Mouse (Mus musculus): ENCODE results near the gene Sh3tc1. TPM values are rescaled to one million over a fixed set of nuclear protein-coding genes. Genes with fewer than 3 reads are reported as not detected.

Sh3tc1 gene
- polyA plus RNA-seq (2017; shearing (Covaris generic)), result 0.22 TPM

GRCm38 (mm10) chr5:35739536-35740278 is at the start of gene Sh3tc1:
Sh3tc1 (minus strand) TSS chr5:35739987.

DNA sequence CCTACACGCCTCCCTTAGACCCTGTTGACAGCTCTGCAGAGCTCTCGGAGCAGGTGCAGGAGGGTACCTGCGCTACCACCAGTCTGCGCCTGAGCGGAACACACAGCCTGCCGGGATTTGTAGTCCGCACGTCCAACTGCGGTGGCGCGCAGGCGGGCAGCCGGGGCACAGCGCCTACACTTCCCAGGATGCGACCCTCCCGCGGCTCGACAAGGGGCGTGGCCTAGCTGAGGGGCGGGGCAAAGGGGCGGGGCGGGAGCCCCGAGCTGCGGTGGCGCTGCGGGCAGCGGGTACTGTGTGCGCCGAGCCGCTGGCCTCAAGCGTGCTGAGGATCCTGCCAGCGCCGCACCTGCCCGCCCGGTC is 17.8 kb upstream of the Sh3tc1 start, which contains the start of gene Ablim2:
TSS of gene Ablim2 (plus strand) at position 242 of the 363 bp plus-strand sequence.

GRCm38 (mm10) chr5:35679256-35680155 is 60.3 kb downstream of the Sh3tc1 start, which contains the start of gene Htra3:
Htra3 (minus strand) TSS chr5:35679782.

Other genes starting within 250 kb of the Sh3tc1 start
- gene Cpz, start 214.3 kb downstream of the Sh3tc1 start, polyA plus RNA-seq (2017; shearing (Covaris generic)), result not detected
- 2.9 TPM for gene Trmt44, start 164.9 kb downstream of the Sh3tc1 start, polyA plus RNA-seq (2017; shearing (Covaris generic))
- 32.6 TPM for gene Acox3, start 156.9 kb downstream of the Sh3tc1 start, polyA plus RNA-seq (2017; shearing (Covaris generic))
- gene Htra3, start 60.2 kb downstream of the Sh3tc1 start, polyA plus RNA-seq (2017; shearing (Covaris generic)), result 0.20 TPM
- gene Ablim2, start 17.9 kb upstream of the Sh3tc1 start, polyA plus RNA-seq (2017; shearing (Covaris generic)), result 6.0 TPM
- gene Afap1, start 153.3 kb upstream of the Sh3tc1 start, polyA plus RNA-seq (2017; shearing (Covaris generic)), result 5.4 TPM